Mouse (Mus musculus) liver, embryonic 14.5 days (tissue): ENCODE measurements around the gene Padi6. TPM values are rescaled to one million over a fixed set of nuclear protein-coding genes. Genes with fewer than 3 reads are reported as not detected.

Experiments
- ATAC-seq: fragments of 200-750 bp; cut with Nextera tagmentation; 2 replicates; pipeline ENCODE4 v1.8.0; 2017; ENCODE audit warnings: moderate number of reproducible peaks, mild to moderate bottlenecking, moderate library complexity; ENCODE audit not compliant: insufficient read depth
- DNase-seq, 3 experiments: peaks; one replicate each; pipeline ENCODE4 v3.0.0-alpha.2; 2012 to 2013; ENCODE audit warnings: low read depth in 3 of 3, low spot score in 3 of 3
- H3K27ac ChIP-seq: fragments of 300-500 bp; sonication (generic); 2 replicates; pipeline ENCODE4 v1.5.1; 2014; ENCODE audit warnings: moderate library complexity, mild to moderate bottlenecking, control low read depth, inconsistent platforms
- H3K27me3 ChIP-seq: fragments of 300-500 bp; sonication (generic); 2 replicates; pipeline ENCODE4 v1.6.1; 2014; ENCODE audit warnings: mild to moderate bottlenecking, low read length, moderate library complexity; ENCODE audit not compliant: control insufficient read depth, insufficient read depth
- H3K36me3 ChIP-seq: fragments of 300-500 bp; sonication (generic); replicated peaks from 2 replicates; pipeline ENCODE4 v1.6.1; 2014; ENCODE audit warnings: low read depth; ENCODE audit not compliant: control insufficient read depth, insufficient read depth
- H3K4me1 ChIP-seq, 2 experiments: fragments of 200-500 bp in 1 of 2; fragments of 300-500 bp in 1 of 2; sonication (generic) in 1 of 2; replicated peaks; 2 replicates each; pipeline ENCODE4 v1.6.1; 2012 to 2014; ENCODE audit warnings: antibody characterized with exemption in 1 of 2, inconsistent platforms in 1 of 2, low read length in 1 of 2; ENCODE audit not compliant: control insufficient read depth in 2 of 2, insufficient read depth in 2 of 2
- H3K4me2 ChIP-seq: fragments of 300-500 bp; sonication (generic); 2 replicates; pipeline ENCODE4 v1.6.1; 2014; ENCODE audit warnings: low read depth, mild to moderate bottlenecking, control low read depth, moderate library complexity
- H3K4me3 ChIP-seq, 2 experiments: fragments of 200-500 bp in 1 of 2; fragments of 300-500 bp in 1 of 2; sonication (generic) in 1 of 2; 2 replicates each; pipeline ENCODE4 v1.5.1; 2012 to 2014; ENCODE audit warnings: low read depth in 2 of 2, low read length in 2 of 2, mild to moderate bottlenecking in 2 of 2, control low read depth in 1 of 2, inconsistent platforms in 1 of 2, moderate library complexity in 1 of 2; ENCODE audit not compliant: insufficient read depth in 1 of 2
- H3K9ac ChIP-seq: fragments of 300-500 bp; sonication (generic); replicated peaks from 2 replicates; pipeline ENCODE4 v1.6.1; 2014; ENCODE audit warnings: mild to moderate bottlenecking, control low read depth, moderate library complexity
- H3K9me3 ChIP-seq: fragments of 300-500 bp; sonication (generic); 2 replicates; pipeline ENCODE4 v1.6.1; 2016; ENCODE audit warnings: low read length, mixed read lengths; ENCODE audit not compliant: control insufficient read depth
- CTCF ChIP-seq: IDR thresholded peaks from 2 replicates; pipeline ENCODE4 v1.5.1; 2016; ENCODE audit warnings: antibody characterized with exemption, low read depth, control low read depth
- EP300 ChIP-seq: IDR thresholded peaks from 2 replicates; pipeline ENCODE4 v1.6.1; 2016; ENCODE audit warnings: antibody characterized with exemption, low read depth
- WGBS: fragments of 180-500 bp; shearing (Covaris S2); extraction: QIAGEN DNeasy Blood & Tissue Kit; methylation state at CpG from one replicate; pipeline ENCODE4 v1.1.7; 2014; ENCODE audit not compliant: insufficient replicate concordance; 5-methylcytosine and 5-hydroxymethylcytosine counted together
- polyA plus RNA-seq, 2 experiments: library from polyadenylated mRNA; depleted of rRNA in 1 of 2; stranded (reverse) in 1 of 2; unstranded in 1 of 2; fragments of >200 nt; fragmentation: Nextera tagmentation in 1 of 2; extraction: Ambion mirVana in 1 of 2; gene quantifications; 2 replicates each; pipeline versions ENCODE4 v1.2.1 to v1.2.3; 2012 to 2014

Padi6 gene
- polyA plus RNA-seq, 2 experiments = not detected

DNA sequence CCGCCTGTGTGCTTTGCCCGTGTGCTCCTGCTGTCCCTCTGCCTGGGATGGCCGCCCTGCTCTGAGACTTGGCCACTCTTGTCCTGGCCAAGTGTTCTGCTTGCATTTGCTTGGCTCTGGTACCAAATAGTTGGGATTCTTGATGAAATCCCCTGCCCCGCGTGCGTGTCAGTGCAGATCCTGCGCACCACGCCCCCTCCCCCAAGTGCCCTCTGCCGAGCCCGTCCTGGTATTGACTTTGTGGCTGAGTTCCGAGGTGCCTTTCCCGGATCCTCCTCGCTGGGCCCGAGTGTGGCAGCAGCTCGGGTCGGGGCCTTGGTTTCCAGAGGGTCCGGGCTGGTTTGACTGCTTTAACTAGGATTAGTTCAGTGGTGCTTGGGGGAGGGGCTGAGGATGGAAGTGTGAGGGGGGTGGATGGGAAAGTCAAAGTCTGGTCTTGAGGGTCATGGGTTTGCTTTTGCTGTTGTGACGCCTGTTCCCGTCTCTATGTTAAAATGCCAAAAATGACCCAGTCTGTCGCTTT is 20.4 kb downstream of the Padi6 start:
- Histone ChIP-seq H3K9ac (no peak overlapping the region), H3K4me3 (no peak overlapping the region), H3K27ac (no peak overlapping the region), H3K4me2 (no peak overlapping the region), H3K27me3 (no peaks in the 10 kb centered on the region), H3K36me3 (peaks cover 49% of the 10 kb centered on the region), H3K9me3 (no peaks in the 10 kb centered on the region), H3K4me1 (no peaks in the 10 kb centered on the region)
- 83% methylated on average over 20 of the region's 20 CpGs for WGBS
- DNase-seq = no peak
- TF ChIP-seq EP300 = no peak
- TF ChIP-seq CTCF = no peak
- no peak for ATAC-seq

DNA sequence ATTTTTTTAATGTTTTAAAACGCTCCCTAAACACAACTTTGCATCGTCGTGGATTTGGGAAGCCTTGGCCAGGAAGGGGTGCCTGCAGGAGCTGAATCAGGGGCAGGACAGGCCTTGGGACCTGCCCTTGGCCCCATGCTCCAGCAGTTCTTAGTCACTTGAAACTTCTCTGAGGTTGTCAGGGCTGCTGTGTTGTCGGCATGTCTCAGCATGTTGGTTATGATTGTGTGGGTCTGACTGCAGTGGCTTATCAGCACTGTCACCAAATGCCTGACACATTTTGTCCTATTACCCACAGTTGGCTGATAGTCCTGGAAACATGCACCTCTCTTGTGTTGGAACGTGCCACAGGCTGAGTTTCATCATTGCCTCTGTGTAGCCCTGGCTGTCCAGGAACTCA is 22.4 kb downstream of the Padi6 start:
- peaks cover 69% of the 10 kb centered on the region for H3K36me3 ChIP-seq
- H3K27ac ChIP-seq = no peak overlapping the region
- DNase-seq (no peak), ATAC-seq (no peak)
- no peaks in the 10 kb centered on the region for H3K9me3 ChIP-seq
- no peak for TF ChIP-seq EP300
- no peak for TF ChIP-seq CTCF
- H3K27me3 ChIP-seq = no peaks in the 10 kb centered on the region
- no peak overlapping the region for H3K9ac ChIP-seq
- no peaks in the 10 kb centered on the region for H3K4me1 ChIP-seq
- H3K4me2 ChIP-seq = no peak overlapping the region
- no peak overlapping the region for H3K4me3 ChIP-seq
- 69% methylated on average over 5 of the region's 5 CpGs for whole genome bisulfite sequencing

DNA sequence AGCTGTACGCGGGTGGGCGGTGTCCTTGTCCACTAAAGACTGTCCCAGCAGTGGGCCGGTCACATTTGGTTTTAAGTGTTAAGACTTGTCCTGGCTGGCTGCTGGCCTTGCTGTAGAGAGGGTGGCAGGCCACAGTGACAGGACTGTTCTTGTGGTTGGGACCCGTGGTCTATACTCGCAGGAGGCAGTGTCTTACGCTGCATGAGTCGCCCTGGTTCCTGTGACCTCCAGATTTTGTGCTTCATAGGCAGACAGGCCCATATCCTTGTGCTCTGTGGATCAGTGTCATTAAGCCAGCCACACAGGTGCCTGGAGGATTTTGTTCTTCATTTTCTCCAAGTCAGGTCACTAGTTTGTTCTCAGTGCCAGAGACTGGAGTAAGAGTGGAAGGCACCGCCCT is 24.0 kb downstream of the Padi6 start:
- DNase-seq (no peak), ATAC-seq (no peak)
- no peak overlapping the region for H3K9ac ChIP-seq
- H3K4me3 ChIP-seq = no peak overlapping the region
- H3K27ac ChIP-seq = no peak overlapping the region
- TF ChIP-seq EP300 (no peak), CTCF (no peak)
- peaks cover 84% of the 10 kb centered on the region for H3K36me3 ChIP-seq
- H3K4me1 ChIP-seq = 0 out of 4 replicates have a peak, but pooled peaks cover 0 to 3% of the 10 kb centered on the region in 2 experiments
- no peaks in the 10 kb centered on the region for H3K9me3 ChIP-seq
- no peaks in the 10 kb centered on the region for H3K27me3 ChIP-seq
- no peak overlapping the region for H3K4me2 ChIP-seq
- WGBS = 79% methylated on average over 9 of the region's 9 CpGs

DNA sequence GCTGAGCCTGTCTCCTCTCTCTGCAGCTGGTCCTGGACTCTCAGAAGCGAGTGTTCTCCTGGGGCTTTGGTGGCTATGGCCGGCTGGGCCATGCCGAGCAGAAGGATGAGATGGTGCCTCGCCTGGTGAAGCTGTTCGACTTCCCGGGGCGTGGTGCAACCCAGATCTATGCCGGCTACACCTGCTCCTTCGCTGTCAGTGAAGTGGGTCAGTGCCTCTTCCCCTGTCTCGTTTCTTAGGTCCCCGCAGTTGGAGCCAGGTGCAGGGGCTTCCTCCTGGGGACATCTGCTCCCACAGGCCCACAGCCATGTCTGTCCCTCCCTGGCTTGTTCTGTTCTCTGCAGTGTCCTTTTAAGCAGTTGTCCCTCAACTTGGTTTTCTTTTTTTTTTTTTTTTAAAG is 25.4 kb downstream of the Padi6 start:
- Histone ChIP-seq H3K36me3 (peaks cover 94% of the 10 kb centered on the region), H3K9me3 (no peaks in the 10 kb centered on the region), H3K27ac (no peak overlapping the region), H3K4me3 (no peak overlapping the region), H3K27me3 (no peaks in the 10 kb centered on the region), H3K4me1 (0 out of 4 replicates have a peak, but pooled peaks cover 0 to 3% of the 10 kb centered on the region in 2 experiments), H3K9ac (no peak overlapping the region), H3K4me2 (no peak overlapping the region)
- ATAC-seq = no peak
- no peak for DNase-seq
- WGBS = 88% methylated on average over 11 of the region's 11 CpGs
- TF ChIP-seq CTCF = no peak
- no peak for TF ChIP-seq EP300

DNA sequence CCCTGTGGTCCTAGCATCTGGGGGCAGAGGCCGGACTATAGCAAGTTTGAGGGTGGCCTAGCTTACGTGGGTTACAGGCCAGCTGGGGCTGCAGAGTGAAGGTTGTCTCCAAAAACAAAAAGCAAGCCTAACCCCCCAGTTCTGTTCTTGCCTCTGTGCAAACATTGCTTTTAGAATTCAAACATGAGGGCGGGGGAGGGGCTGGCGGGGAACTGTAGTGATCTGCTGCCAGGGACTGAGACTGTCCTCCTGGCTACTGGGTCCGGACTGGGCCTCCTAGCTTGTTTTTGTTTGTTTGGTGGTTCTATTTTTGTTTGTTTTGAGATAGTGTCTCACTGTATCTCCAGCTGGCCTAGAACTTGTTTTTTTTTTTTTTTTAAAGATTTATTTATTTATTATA is 27.9 kb downstream of the Padi6 start:
- 0 out of 2 replicates have a peak, but pooled peaks have one; percentile 14 for ATAC-seq
- no peaks in the 10 kb centered on the region for H3K9me3 ChIP-seq

More for the DNA sequence above, 27.9 kb downstream of the Padi6 start:
- WGBS = 79% methylated on average over 5 of the region's 5 CpGs
- H3K9ac ChIP-seq = no peak overlapping the region
- H3K36me3 ChIP-seq = peaks cover 96% of the 10 kb centered on the region
- H3K27ac ChIP-seq = no peak overlapping the region
- 0 out of 4 replicates have a peak, but pooled peaks cover 0 to 3% of the 10 kb centered on the region in 2 experiments for H3K4me1 ChIP-seq
- H3K27me3 ChIP-seq = no peaks in the 10 kb centered on the region
- no peak overlapping the region for H3K4me2 ChIP-seq
- TF ChIP-seq CTCF = no peak
- TF ChIP-seq EP300 = no peak
- no peak overlapping the region for H3K4me3 ChIP-seq
- DNase-seq = no peak
